Mouse (Mus musculus) myocyte (in vitro differentiated cells): ENCODE results near the gene Tigd2. TPM values are rescaled to one million over a fixed set of nuclear protein-coding genes. Genes with fewer than 3 reads are reported as not detected.
A peak's percentile ranks its signal among the peaks of the same experiment; 100 is the strongest.

Experiments used
- H3K27me3 ChIP-seq: one replicate; pipeline ENCODE4 v1.6.1; 2011; ENCODE audit not compliant: control insufficient read depth, insufficient read depth, insufficient read length
- H3K36me3 ChIP-seq: one replicate; pipeline ENCODE4 v1.6.1; 2011; ENCODE audit not compliant: control insufficient read depth, insufficient read depth
- H3K4me2 ChIP-seq: one replicate; pipeline ENCODE4 v1.6.1; 2011; ENCODE audit warnings: low read depth, control low read depth
- H3K4me3 ChIP-seq: one replicate; pipeline ENCODE4 v1.5.1; 2011; ENCODE audit warnings: mild to moderate bottlenecking, control low read depth, moderate library complexity
- H3K79me2 ChIP-seq: one replicate; pipeline ENCODE4 v1.6.1; 2011; ENCODE audit not compliant: control insufficient read depth, insufficient read depth
- H3ac ChIP-seq: one replicate; pipeline ENCODE4 v1.6.1; 2011; ENCODE audit not compliant: control insufficient read depth, insufficient read length
- CEBPB ChIP-seq: IDR thresholded peaks from 2 replicates; pipeline ENCODE4 v1.6.1; 2011; ENCODE audit warnings: mild to moderate bottlenecking, moderate library complexity; ENCODE audit not compliant: poor library complexity, insufficient read depth, severe bottlenecking
- E2F4 ChIP-seq: IDR thresholded peaks from one replicate; pipeline ENCODE4 v1.6.1; 2011; ENCODE audit warnings: mild to moderate bottlenecking, control low read depth, moderate library complexity; ENCODE audit not compliant: insufficient read depth
- MAX ChIP-seq: IDR thresholded peaks from one replicate; pipeline ENCODE4 v1.6.1; 2011; ENCODE audit warnings: low read depth, mild to moderate bottlenecking, control low read depth
- MYOD1 ChIP-seq, 3 experiments: IDR thresholded peaks; one replicate each; pipeline ENCODE4 v1.6.1; 2011; ENCODE audit warnings: control low read depth in 2 of 3, low read depth in 2 of 3, mild to moderate bottlenecking in 2 of 3, moderate library complexity in 1 of 3; ENCODE audit not compliant: insufficient read length in 2 of 3, control insufficient read depth in 1 of 3
- MYOG ChIP-seq, 3 experiments: IDR thresholded peaks; one replicate each; pipeline ENCODE4 v1.6.1; 2011; ENCODE audit warnings: control low read depth in 2 of 3, low read depth in 2 of 3, mild to moderate bottlenecking in 2 of 3; ENCODE audit not compliant: insufficient read length in 2 of 3, control insufficient read depth in 1 of 3, insufficient read depth in 1 of 3
- POLR2A ChIP-seq: IDR thresholded peaks from one replicate; pipeline ENCODE4 v1.6.1; 2011; ENCODE audit warnings: low read depth, mild to moderate bottlenecking, control low read depth, moderate library complexity; ENCODE audit not compliant: insufficient read length
- POLR2AphosphoS2 ChIP-seq: IDR thresholded peaks from one replicate; pipeline ENCODE4 v1.6.1; 2011; ENCODE audit warnings: low read depth, control low read depth; ENCODE audit not compliant: insufficient read length
- REST ChIP-seq: IDR thresholded peaks from one replicate; pipeline ENCODE4 v1.6.1; 2011; ENCODE audit warnings: mild to moderate bottlenecking, control low read depth, moderate library complexity; ENCODE audit not compliant: insufficient read depth, insufficient read length
- SRF ChIP-seq: IDR thresholded peaks from one replicate; pipeline ENCODE4 v1.6.1; 2011; ENCODE audit warnings: low read depth; ENCODE audit not compliant: control insufficient read depth, insufficient read length
- TCF12 ChIP-seq: IDR thresholded peaks from one replicate; pipeline ENCODE4 v1.6.1; 2011; ENCODE audit warnings: mild to moderate bottlenecking, control low read depth; ENCODE audit not compliant: poor library complexity, insufficient read depth, severe bottlenecking
- TCF3 ChIP-seq: IDR thresholded peaks from one replicate; pipeline ENCODE4 v1.6.1; 2011; ENCODE audit warnings: low read depth, control low read depth; ENCODE audit not compliant: insufficient read length
- USF1 ChIP-seq: IDR thresholded peaks from one replicate; pipeline ENCODE4 v1.6.1; 2011; ENCODE audit warnings: low read depth, mild to moderate bottlenecking, control low read depth, moderate library complexity
- polyA plus RNA-seq: library from polyadenylated mRNA; unstranded; fragments of >200 nt; fragmentation: generic; extraction: Trizol; gene quantifications from one replicate; pipeline ENCODE4 v1.2.1, GENCODE M21; 2012; ENCODE audit warnings: missing spikeins

The Tigd2 gene
- polyA plus RNA-seq, 1 experiment = 5.1 TPM

- no peaks in the 10 kb centered on the region for H3K36me3 ChIP-seq
- TF ChIP-seq MAX = no peak
- TF ChIP-seq TCF3 = no peak
- no peak for TF ChIP-seq SRF
- TF ChIP-seq REST = no peak
- no peak for TF ChIP-seq POLR2AphosphoS2
- TF ChIP-seq TCF12 = no peak
- TF ChIP-seq MYOG (IDR thresholded peaks at IDR 0.05; ENCODE audit: control insufficient read depth in 1 of 3, insufficient read depth in 1 of 3, insufficient read length in 2 of 3, low read depth in 2 of 3) = no peak
- no peak for TF ChIP-seq E2F4
- no peak for TF ChIP-seq USF1
- TF ChIP-seq CEBPB = no peak
- no peak for TF ChIP-seq MYOD1 (IDR thresholded peaks at IDR 0.05; ENCODE audit: control insufficient read depth in 1 of 3, insufficient read length in 2 of 3, low read depth in 2 of 3)
- TF ChIP-seq POLR2A = no peak
- no peaks in the 10 kb centered on the region for H3K27me3 ChIP-seq
- no peak overlapping the region for H3ac ChIP-seq
- H3K79me2 ChIP-seq = no peaks in the 10 kb centered on the region
- no peak overlapping the region for H3K4me2 ChIP-seq
- no peak overlapping the region for H3K4me3 ChIP-seq
These were observed 9.6 kb upstream of the Tigd2 start for GRCm38 (mm10) chr6:59199021-59199420.

- Histone ChIP-seq H3ac (no peak overlapping the region), H3K36me3 (no peaks in the 10 kb centered on the region), H3K79me2 (no peaks in the 10 kb centered on the region), H3K4me3 (no peak overlapping the region), H3K4me2 (no peak overlapping the region), H3K27me3 (no peaks in the 10 kb centered on the region)
- no peak for TF ChIP-seq MYOG (IDR thresholded peaks at IDR 0.05; ENCODE audit: control insufficient read depth in 1 of 3, insufficient read depth in 1 of 3, insufficient read length in 2 of 3, low read depth in 2 of 3)
- TF ChIP-seq TCF12 = no peak
- no peak for TF ChIP-seq TCF3
- no peak for TF ChIP-seq POLR2A
- no peak for TF ChIP-seq CEBPB
- TF ChIP-seq E2F4 = no peak
- TF ChIP-seq MAX = no peak
- TF ChIP-seq REST = no peak
- no peak for TF ChIP-seq USF1
These were observed 1.1 kb upstream of the Tigd2 start for GRCm38 (mm10) chr6:59207561-59207960.

- H3ac ChIP-seq = peak overlapping the region; percentile 34
- no peaks in the 10 kb centered on the region for H3K27me3 ChIP-seq
- peak overlapping the region; percentile 72 for H3K4me2 ChIP-seq
- no peaks in the 10 kb centered on the region for H3K79me2 ChIP-seq
- peak overlapping the region; percentile 63 for H3K4me3 ChIP-seq
- H3K36me3 ChIP-seq = no peaks in the 10 kb centered on the region
- TF ChIP-seq TCF3 (no peak), USF1 (peak; percentile 51), E2F4 (no peak), SRF (no peak), MAX (no peak), MYOD1 (IDR thresholded peaks at IDR 0.05; ENCODE audit: control insufficient read depth in 1 of 3, insufficient read length in 2 of 3, low read depth in 2 of 3) (no peak), CEBPB (0 out of 2 replicates have a peak, but pooled peaks have one; percentile 21)
These were observed 633 bp downstream of the Tigd2 start for GRCm38 (mm10) chr6:59209299-59209707.

- no peaks in the 10 kb centered on the region for H3K36me3 ChIP-seq
- H3K79me2 ChIP-seq = no peaks in the 10 kb centered on the region
- H3K27me3 ChIP-seq = no peaks in the 10 kb centered on the region
- no peak for TF ChIP-seq POLR2AphosphoS2
- no peak for TF ChIP-seq TCF12
- TF ChIP-seq USF1 = no peak
- no peak for TF ChIP-seq SRF
- no peak for TF ChIP-seq MYOG (IDR thresholded peaks at IDR 0.05; ENCODE audit: control insufficient read depth in 1 of 3, insufficient read depth in 1 of 3, insufficient read length in 2 of 3, low read depth in 2 of 3)
- no peak for TF ChIP-seq TCF3
- no peak overlapping the region for H3K4me2 ChIP-seq
- H3K4me3 ChIP-seq = no peak overlapping the region
- H3ac ChIP-seq = no peak overlapping the region
These were observed 24.5 kb downstream of the Tigd2 start for GRCm38 (mm10) chr6:59233191-59233590.

GRCm38 (mm10) chr6:59233651-59234050 lies 25.0 kb downstream of the Tigd2 start:
- Histone ChIP-seq H3K4me2 (no peak overlapping the region), H3K79me2 (no peaks in the 10 kb centered on the region), H3K27me3 (no peaks in the 10 kb centered on the region), H3ac (no peak overlapping the region), H3K36me3 (no peaks in the 10 kb centered on the region), H3K4me3 (no peak overlapping the region)
- TF ChIP-seq E2F4 (no peak), MAX (no peak), CEBPB (no peak)
